ENCODE assay signal across 23 mouse cellular contexts in the genomic region with DNA sequence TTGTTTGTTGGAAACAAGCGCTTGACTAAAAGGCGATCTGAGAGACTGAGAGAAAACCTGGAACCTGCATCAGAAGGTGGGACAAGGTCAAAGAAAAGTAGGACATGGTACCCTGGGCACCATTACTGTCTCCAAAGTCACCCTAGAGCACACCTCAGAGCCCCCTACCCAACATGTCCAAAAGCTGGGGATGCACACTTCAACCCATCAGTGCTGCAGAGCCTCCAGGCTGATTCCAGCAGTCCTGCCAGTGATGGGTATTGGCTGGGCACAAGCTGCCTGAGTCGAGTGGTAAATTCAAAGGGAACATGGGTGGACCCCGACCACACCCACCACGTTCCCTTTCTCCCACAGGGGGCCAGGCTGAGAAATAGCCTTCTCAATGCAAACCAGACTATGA. TPM values are rescaled to one million over a fixed set of nuclear protein-coding genes. Genes with fewer than 3 reads are reported as not detected.
DNase-seq lines count a peak whose midpoint lies in the region; ATAC-seq and TF ChIP-seq lines count a peak whose summit lies in the region.
"Had no signal": no experiment of that assay in that cellular context is flagged by ENCODE, and none has a peak within 500 bp of the region (broad histone marks: within the 10 kb centered on the region; RNA-seq: fewer than 3 reads in every experiment).

No protein-coding gene starts in this region.

- 0 out of 2 replicates have a peak, but pooled peaks have one; percentile 24 for ATAC-seq in kidney, embryonic 16.5 days (ENCODE audit: low FRiP score, low TSS enrichment)
- no peak for ATAC-seq in midbrain, embryonic 11.5 days (ENCODE audit: low FRiP score)
- no peak for ATAC-seq in midbrain, postnatal 0 days (ENCODE audit: low FRiP score)
- ATAC-seq in frontal cortex, adult (ENCODE audit: low TSS enrichment): no peak

- WGBS in kidney, embryonic 16.5 days: 90% methylated on average over 5 of the region's 5 CpGs
- WGBS in midbrain, embryonic 11.5 days: 96% methylated on average over 5 of the region's 5 CpGs
- WGBS in midbrain, postnatal 0 days: 88% methylated on average over 5 of the region's 5 CpGs

- peak; percentile 33 for DNase-seq in cerebellum, adult 9-11 months
- DNase-seq in cerebellum, postnatal 36 days: no peak
- DNase-seq in kidney, adult 18-20 months: no peak
- peak; percentile 78 for DNase-seq in midbrain, embryonic 11.5 days (ENCODE audit: low spot score, missing footprints)
- DNase-seq in midbrain, postnatal 0 days (ENCODE audit: low spot score): no peak
- DNase-seq: B cell, adult 2 months; cerebellum, postnatal 10 days; embryo, embryonic 11 days; gastrocnemius, postnatal 10 days; gastrocnemius, postnatal 36 days had no signal

- H3K4me3 ChIP-seq in kidney, embryonic 16.5 days (ENCODE audit: low read length): no peak overlapping the region
- H3K4me3 ChIP-seq in midbrain, embryonic 11.5 days (ENCODE audit: low read depth, low read length): no peak overlapping the region
- H3K4me3 ChIP-seq in midbrain, postnatal 0 days (ENCODE audit: low read depth, low read length): no peak overlapping the region
- H3K4me3 ChIP-seq: embryonic facial prominence, embryonic 10.5 days; embryonic facial prominence, embryonic 13.5 days; erythroblast, embryonic 14.5 days; forebrain, embryonic 12.5 days; forebrain, embryonic 15.5 days; hindbrain, embryonic 12.5 days; hindbrain, embryonic 15.5 days had no signal

- H3K27ac ChIP-seq in kidney, embryonic 16.5 days (ENCODE audit: low read length): no peak overlapping the region
- no peak overlapping the region for H3K27ac ChIP-seq in midbrain, embryonic 11.5 days (ENCODE audit: low read depth, low read length)
- H3K27ac ChIP-seq in midbrain, postnatal 0 days (ENCODE audit: low read depth, low read length): no peak overlapping the region
- H3K27ac ChIP-seq: embryonic facial prominence, embryonic 10.5 days; embryonic facial prominence, embryonic 13.5 days; forebrain, embryonic 12.5 days had no signal

- TF ChIP-seq CTCF in midbrain, postnatal 0 days (IDR thresholded peaks at IDR 0.05): no peak

- no peak overlapping the region for H3K9ac ChIP-seq in kidney, embryonic 16.5 days (replicated peaks; ENCODE audit: low read length)
- H3K9ac ChIP-seq in midbrain, embryonic 11.5 days (ENCODE audit: low read length): no peak overlapping the region
- H3K9ac ChIP-seq in midbrain, postnatal 0 days (replicated peaks; ENCODE audit: low read length, poor library complexity, severe bottlenecking): no peak overlapping the region
- H3K9ac ChIP-seq: embryonic facial prominence, embryonic 13.5 days; forebrain, embryonic 12.5 days; forebrain, embryonic 15.5 days; hindbrain, embryonic 12.5 days; hindbrain, embryonic 15.5 days had no signal

- H3K36me3 ChIP-seq in kidney, embryonic 16.5 days (ENCODE audit: insufficient read depth, low read length): no peaks in the 10 kb centered on the region
- no peaks in the 10 kb centered on the region for H3K36me3 ChIP-seq in midbrain, embryonic 11.5 days (ENCODE audit: control insufficient read depth, insufficient read depth, low read length)
- H3K36me3 ChIP-seq in midbrain, postnatal 0 days (ENCODE audit: insufficient read depth, low read length): no peaks in the 10 kb centered on the region
- H3K36me3 ChIP-seq: embryonic facial prominence, embryonic 10.5 days; embryonic facial prominence, embryonic 13.5 days; forebrain, embryonic 12.5 days; forebrain, embryonic 15.5 days; G1E; hindbrain, embryonic 12.5 days; hindbrain, embryonic 15.5 days had no signal

- H3K9me3 ChIP-seq in kidney, embryonic 16.5 days (ENCODE audit: low read length): no peaks in the 10 kb centered on the region
- no peaks in the 10 kb centered on the region for H3K9me3 ChIP-seq in midbrain, embryonic 11.5 days (ENCODE audit: control insufficient read depth, low read length)
- no peaks in the 10 kb centered on the region for H3K9me3 ChIP-seq in midbrain, postnatal 0 days (ENCODE audit: low read length)
- H3K9me3 ChIP-seq: embryonic facial prominence, embryonic 13.5 days; forebrain, embryonic 15.5 days; G1E; hindbrain, embryonic 12.5 days; hindbrain, embryonic 15.5 days had no signal

- H3K4me1 ChIP-seq in kidney, embryonic 16.5 days (ENCODE audit: insufficient read depth, low read length): peaks cover 15% of the 10 kb centered on the region
- H3K4me1 ChIP-seq in midbrain, embryonic 11.5 days (ENCODE audit: control insufficient read depth, insufficient read depth, low read length): peaks cover 4% of the 10 kb centered on the region; the same call in 1 of the 2 replicates
- H3K4me1 ChIP-seq in midbrain, postnatal 0 days (ENCODE audit: insufficient read depth, low read length): no peaks in the 10 kb centered on the region

- no peak overlapping the region for H3K4me2 ChIP-seq in kidney, embryonic 16.5 days (replicated peaks; ENCODE audit: low read depth, low read length)
- H3K4me2 ChIP-seq in midbrain, embryonic 11.5 days: no peak overlapping the region
- no peak overlapping the region for H3K4me2 ChIP-seq in midbrain, postnatal 0 days (ENCODE audit: low read depth, low read length, poor library complexity, severe bottlenecking)
- H3K4me2 ChIP-seq: forebrain, embryonic 12.5 days; heart, embryonic 11.5 days had no signal

- no peaks in the 10 kb centered on the region for H3K27me3 ChIP-seq in kidney, embryonic 16.5 days (ENCODE audit: insufficient read depth, low read length)
- H3K27me3 ChIP-seq in midbrain, embryonic 11.5 days (ENCODE audit: control insufficient read depth, insufficient read depth, low read length): no peaks in the 10 kb centered on the region
- H3K27me3 ChIP-seq in midbrain, postnatal 0 days (ENCODE audit: insufficient read depth, low read length): no peaks in the 10 kb centered on the region
- H3K27me3 ChIP-seq: CH12.LX; embryonic facial prominence, embryonic 13.5 days; forebrain, embryonic 12.5 days; forebrain, embryonic 15.5 days; hindbrain, embryonic 12.5 days; hindbrain, embryonic 15.5 days; Patski had no signal

RNA-seq across cellular contexts. Expression of a gene that starts 21.1 kb away (rescaled TPM):
- polyA plus RNA-seq in kidney, embryonic 16.5 days (2015; fragmentation: Nextera tagmentation; extraction: Ambion mirVana): 45.0 and 59.9 TPM in 2 replicates
- polyA plus RNA-seq in midbrain, embryonic 11.5 days (2014; fragmentation: Nextera tagmentation; extraction: Ambion mirVana): 65.1 and 66.0 TPM in 2 replicates
- total RNA-seq in midbrain, postnatal 0 days (2014; rRNA removed): 32.3 and 39.6 TPM in 2 replicates
- 86.9 and 90.7 TPM in 2 replicates for polyA plus RNA-seq in midbrain, postnatal 0 days (2015; fragmentation: Nextera tagmentation; extraction: Ambion mirVana)

Comparison
In these comparisons a context has a peak if more than half of its experiments do, and no peak if none do; other contexts are left out.
1. DNase-seq: peak in cerebellum, adult 9-11 months (single experiment) and midbrain, embryonic 11.5 days (single experiment); none in cerebellum, postnatal 36 days (0 of 2), kidney, adult 18-20 months (single experiment) and midbrain, postnatal 0 days (single experiment).